ENCODE assay signal across 16 mouse cellular contexts in the genomic region with DNA sequence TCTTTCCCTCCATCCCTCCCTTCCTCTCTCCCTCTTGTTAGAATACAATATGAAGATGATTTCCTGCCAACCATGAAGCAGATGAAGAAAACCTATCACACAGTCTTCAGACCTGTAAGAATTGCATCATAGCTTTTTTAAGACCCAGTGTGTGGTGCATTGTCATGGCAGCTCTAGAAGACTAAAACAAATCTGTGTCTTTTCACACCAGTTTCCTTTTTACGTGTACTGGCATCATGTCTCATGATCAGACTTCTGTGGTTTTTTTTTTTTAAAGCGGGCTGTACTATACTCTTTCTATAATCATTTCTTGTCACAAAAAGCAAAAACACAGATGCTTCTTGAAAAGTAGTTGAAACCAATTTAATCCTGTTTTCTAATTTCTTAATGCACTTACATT.
DNase-seq lines count a peak whose midpoint lies in the region.
"Had no signal": no experiment of that assay in that cellular context is flagged by ENCODE, and none has a peak within 500 bp of the region (broad histone marks: within the 10 kb centered on the region; RNA-seq: fewer than 3 reads in every experiment).

No protein-coding gene starts in this region.

- DNase-seq in CD4-positive, CD25-positive, alpha-beta regulatory T cell, adult 2 months (ENCODE audit: low read depth, low spot score): peak; percentile 78
- peak; percentile 34 to 43 for DNase-seq in CD8-positive naive resting alpha-beta T cell, adult 2 months (ENCODE audit: low read depth in 2 of 2, low spot score in 2 of 2)
- DNase-seq in brain, adult 2 months (ENCODE audit: low read depth, low spot score): peak; percentile 42
- DNase-seq in naive thymus-derived CD4-positive, alpha-beta T cell, adult 2 months (ENCODE audit: low read depth): peak; percentile 81
- no peak for DNase-seq in adipocyte (ENCODE audit: low spot score)
- DNase-seq in layer of hippocampus, postnatal 25 days (ENCODE audit: extremely low spot score in 1 of 2, low spot score in 1 of 2): no peak
- no peak for DNase-seq in adrenal gland, postnatal 10 days
- no peak for DNase-seq in liver
- DNase-seq: adrenal gland, adult 2 months; adrenal gland, postnatal 36 days; cerebellum, adult 11 months; cerebellum, adult 8-10 months; cerebellum, postnatal 14 days; gastrocnemius, postnatal 14 days; heart, adult 2 months; kidney, adult 11 months had no signal

Comparison
In these comparisons a context has a peak if more than half of its experiments do, and no peak if none do; other contexts are left out.
1. DNase-seq: peak in CD4-positive, CD25-positive, alpha-beta regulatory T cell, adult 2 months (single experiment), CD8-positive naive resting alpha-beta T cell, adult 2 months (2 of 2), brain, adult 2 months (single experiment) and naive thymus-derived CD4-positive, alpha-beta T cell, adult 2 months (single experiment); none in adipocyte (single experiment), layer of hippocampus, postnatal 25 days (0 of 2), adrenal gland, postnatal 10 days (single experiment) and liver (single experiment).